Mouse (Mus musculus) cerebellum, postnatal 4 days (tissue): Measurements from ENCODE around the gene Aco2.
"Not testable (repeated sequence)": the region's sequence is repeated elsewhere in the genome, so short reads cannot be mapped to it uniquely, and the experiment has no call there.

ENCODE experiments used
- DNase-seq, 2 experiments: peaks; one replicate each; pipeline ENCODE4 v3.0.0; 2022; ENCODE audit warnings: low spot score in 2 of 2, mixed read lengths in 1 of 2

Gene Aco2

DNA sequence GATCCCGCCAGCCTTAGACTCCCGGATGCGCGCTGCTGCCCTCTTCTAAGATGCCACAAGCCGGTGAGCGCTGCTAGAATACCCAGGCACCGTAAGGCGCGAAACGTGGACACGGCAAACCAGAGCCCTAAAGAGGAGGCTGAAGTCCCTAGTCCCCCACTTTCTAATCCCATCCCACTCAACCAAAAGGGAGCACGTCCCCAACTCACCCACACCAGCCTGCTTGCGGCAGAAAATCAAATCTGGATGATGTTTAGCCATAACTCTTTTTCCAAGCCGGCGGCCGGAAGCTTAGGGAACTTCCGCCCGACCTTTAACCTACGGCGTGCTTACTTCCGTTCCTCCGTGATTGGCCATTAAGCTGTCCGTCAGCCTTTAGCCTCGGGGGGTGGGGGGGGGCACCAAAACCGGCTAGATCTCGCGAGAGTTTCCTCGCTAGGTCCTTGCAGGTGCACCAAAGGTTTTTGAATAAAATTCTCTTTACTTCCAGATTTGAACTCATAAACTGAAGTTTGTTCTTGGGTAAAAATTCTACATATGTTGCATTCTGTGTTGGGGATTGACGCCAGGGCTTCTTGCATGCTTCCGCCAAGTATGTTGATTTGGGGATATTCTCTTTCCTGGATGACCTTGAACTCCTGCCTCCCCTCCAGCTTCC lies 376 bp upstream of the Aco2 start, which contains the start of gene Phf5a:
TSS of gene Phf5a (minus strand) at position 308 of the 658 bp plus-strand sequence.
- peak; percentile 54 to 78 for DNase-seq

DNA sequence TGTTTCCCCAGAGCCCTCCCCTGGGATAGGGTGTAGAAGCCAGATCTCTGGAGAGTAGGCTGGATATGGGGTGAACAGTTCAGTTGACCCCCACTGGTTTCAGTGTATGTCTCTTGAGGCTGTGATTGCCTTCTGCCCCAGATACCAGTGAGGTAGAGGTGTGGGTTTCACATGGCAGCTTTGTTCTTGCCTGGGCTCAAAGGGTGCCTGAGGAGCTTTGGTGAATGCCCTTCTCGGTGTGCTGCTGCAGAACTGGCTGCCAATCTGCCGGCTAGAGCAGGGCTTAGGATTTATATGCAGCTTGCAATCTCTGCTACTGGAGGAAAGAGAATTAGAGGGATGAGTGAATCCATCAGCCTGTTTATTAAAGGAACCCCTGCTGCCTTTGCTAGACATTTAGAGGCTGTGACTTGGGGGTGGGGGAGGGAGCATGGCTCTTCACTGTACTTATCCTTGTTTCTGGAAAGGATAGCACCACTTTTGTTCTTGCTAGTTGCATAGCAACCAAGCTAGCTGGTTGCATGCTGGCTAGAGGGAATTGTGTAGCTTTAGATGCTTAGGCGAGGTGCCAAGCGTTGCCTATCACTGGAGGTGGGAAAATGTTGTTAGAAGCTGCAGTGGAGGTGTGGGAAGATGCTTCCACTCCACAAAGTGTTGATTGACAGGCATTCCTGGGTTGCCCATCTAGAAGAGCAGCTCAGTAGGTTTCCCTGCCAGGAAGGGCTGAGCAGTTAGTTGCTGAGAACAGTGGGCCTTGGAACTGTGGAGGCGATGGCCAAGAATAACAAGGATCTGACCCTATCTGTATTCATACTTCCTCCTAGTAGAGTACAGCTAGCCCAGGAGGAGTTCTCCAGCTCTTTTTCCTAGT lies 7.7 kb downstream of the Aco2 start:
- peak in 1 of 2 experiments; percentile 30 for DNase-seq

DNA sequence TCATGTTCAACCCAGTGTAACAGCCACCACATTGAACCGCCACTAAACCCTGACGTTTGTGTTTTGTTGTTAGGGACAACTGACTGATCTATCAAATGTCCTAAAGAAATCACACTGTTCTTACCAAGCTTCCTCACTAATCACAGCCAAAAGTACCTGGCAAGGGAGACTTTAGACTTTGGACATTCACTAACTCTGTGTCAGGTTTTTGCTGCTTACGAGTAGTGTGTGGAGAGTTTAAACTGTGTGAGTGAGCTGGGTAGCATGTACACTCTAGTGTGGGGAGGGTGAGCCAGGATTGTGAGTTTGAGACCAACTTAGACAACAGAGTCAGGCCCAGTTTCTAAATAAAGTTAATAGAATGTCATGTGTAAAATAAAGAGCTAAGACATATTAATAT lies 10.2 kb downstream of the Aco2 start:
- DNase-seq = no peak

- DNase-seq = no peak
These were observed 13.4 kb downstream of the Aco2 start for GRCm38 (mm10) chr15:81885418-81885934.

GRCm38 (mm10) chr15:81886795-81887550 lies 14.9 kb downstream of the Aco2 start:
- DNase-seq = no peak

- no peak for DNase-seq
These were observed 17.1 kb downstream of the Aco2 start for GRCm38 (mm10) chr15:81889175-81889574.

DNA sequence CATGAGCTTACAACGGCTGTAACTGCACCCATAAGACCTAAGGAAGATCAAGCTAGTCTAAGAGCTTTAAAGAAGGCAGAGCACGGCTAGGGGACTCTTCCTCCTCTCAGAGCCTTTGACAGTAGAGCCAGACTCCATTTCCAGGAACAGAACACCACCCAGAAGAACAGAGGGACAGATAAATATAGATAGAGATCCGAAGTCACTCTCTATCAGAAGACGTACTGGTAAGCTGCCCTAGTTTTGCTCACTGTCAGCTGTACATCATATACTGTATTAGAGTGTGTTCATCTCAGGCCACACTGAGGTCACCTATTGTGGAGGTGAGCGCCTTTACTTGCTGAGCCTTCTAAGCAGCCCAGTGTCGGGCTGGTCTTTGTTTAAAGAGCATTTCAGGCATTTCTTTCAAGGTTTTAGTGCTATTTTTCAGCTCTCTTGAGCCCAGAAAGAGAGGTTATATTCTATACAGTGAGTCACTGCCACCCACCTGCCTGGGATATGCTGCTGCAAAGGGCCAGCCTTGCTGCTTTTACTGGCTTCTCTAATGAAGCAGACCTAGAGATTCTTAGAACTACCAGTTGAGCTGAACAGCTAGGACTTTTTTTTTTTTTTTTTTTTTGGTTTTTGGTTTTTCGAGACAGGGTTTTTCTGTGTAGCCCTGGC lies 19.2 kb downstream of the Aco2 start:
- DNase-seq = no peak

DNA sequence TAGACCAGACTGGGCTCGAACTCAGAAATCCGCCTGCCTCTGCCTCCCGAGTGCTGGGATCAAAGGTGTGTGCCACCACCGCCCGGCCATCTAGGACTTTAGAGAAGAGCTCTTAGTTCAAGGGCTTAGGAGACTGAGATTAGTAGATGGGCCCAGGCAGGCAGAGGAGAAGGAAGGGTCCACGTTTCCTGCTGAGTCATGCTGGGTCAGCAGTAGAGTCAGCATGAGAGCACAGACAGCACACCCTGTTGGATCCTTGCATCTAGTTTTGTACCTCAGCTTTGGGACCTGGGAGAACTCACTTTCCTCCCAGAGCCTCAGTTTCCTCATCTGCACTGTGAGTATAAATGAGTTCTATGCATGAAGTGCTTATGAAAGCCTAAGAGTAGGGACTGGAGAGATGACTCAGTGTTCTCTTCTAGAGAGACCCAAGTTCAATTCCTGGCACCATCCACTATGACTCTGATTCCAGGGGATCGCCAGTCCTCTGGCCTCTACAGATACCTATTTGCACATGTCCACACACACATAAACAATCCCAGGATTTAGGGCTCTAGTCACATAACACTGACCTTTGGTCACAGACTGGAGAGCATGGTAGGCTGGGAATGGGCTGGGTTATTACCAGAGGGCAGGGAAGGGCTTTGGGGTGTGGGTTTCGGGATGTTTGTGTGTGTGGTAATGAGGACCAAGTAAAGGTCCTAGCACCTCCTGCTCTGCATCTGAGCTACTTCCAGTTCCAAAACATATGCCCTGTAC lies 19.9 kb downstream of the Aco2 start:
- DNase-seq = no peak

GRCm38 (mm10) chr15:81894002-81894401 lies 21.9 kb downstream of the Aco2 start:
- DNase-seq = no peak

- no peak for DNase-seq
These were observed 24.3 kb downstream of the Aco2 start for GRCm38 (mm10) chr15:81896407-81896806.

DNA sequence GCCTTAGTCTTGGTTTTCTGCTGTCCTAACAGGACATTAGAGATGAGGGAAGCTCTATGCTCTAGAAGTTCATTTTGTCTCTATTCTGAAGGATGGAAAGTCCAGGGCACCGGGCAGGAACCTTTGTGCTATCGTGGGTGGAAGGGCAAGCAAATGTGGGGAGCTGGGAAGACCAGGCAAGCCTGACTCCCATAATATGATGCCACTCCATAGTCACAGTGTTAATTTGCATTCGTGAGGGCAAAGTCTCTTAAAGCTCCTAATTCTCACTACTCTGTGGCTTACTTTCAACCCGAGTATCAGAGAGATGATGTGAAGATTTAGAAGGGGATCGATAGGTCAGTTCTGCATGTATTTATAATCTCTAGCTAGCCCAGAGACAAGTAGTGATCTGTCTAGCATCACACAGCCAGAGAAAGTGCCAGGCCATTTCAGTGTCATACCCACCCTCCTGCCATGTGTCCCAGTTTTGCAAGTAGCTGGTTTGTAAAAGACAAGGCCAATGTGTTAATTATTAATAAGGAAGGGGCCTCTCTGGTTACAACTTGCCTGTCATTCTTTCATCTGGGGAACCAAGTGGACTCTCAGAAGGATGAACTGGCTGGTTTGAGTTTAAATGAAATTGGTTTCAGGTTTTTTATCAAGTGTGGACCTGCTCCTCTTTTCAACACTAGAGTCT lies 25.6 kb downstream of the Aco2 start:
- no peak for DNase-seq

DNA sequence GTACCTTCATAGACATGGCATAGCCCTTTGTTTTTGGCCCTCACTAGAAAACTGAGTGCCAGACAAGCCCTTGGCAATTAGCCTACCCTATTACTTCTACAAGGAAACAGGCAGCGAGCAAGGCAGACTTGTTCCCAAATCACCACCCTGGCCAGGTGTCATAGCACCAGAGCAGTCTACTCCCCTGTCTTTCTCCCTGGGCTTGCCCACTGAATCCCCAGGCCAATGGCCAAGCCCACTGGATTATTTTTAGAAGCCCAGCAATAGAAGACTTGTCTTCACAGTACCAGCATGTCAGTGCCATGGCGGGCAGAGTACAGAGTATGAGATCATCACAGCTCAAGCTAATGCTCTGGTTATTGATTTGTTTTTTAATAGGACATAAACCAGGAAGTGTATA lies 26.6 kb downstream of the Aco2 start:
- no peak for DNase-seq

DNA sequence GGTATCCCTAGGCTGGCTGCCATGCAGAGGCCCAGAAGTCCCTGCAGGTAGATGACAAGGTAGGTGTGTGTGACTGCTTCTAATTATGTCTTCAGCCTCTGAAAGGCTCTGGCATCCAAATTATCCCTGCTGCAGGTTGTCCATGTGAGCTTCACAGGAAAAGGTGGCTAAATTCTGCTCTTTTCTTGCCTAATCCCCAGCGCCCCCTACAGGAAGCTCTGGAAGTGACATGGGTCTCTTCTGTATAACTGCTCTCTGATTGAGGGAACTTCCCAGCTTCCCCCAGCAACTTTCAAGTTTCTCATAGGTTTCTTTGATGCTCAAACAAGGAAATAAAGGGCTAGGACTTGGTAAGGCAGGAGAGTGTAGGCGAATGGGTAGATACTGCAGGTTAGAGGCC lies 32.8 kb downstream of the Aco2 start:
- peak; percentile 64 to 84 for DNase-seq

DNA sequence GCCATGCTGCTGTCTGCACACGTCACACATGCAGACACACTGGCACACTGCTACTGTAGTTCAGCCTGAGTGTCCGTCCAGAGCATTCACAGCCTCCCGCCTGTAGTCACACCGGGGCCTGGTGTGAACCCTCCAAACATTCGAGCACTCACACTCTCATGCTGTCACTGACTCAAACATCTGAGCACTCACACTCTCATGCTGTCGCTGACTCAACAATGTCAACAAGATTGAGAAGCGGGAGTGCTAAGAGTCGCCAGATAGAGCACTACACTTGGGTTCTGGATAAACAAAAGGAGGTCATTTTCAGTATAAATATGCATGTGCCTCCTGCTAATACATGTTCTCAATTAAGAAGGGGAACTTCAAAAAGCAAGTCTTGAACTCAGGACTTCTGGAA lies 35.8 kb downstream of the Aco2 start:
- DNase-seq = no peak

- DNase-seq = not testable (repeated sequence)
These were observed 36.7 kb downstream of the Aco2 start for GRCm38 (mm10) chr15:81908767-81909166.

DNA sequence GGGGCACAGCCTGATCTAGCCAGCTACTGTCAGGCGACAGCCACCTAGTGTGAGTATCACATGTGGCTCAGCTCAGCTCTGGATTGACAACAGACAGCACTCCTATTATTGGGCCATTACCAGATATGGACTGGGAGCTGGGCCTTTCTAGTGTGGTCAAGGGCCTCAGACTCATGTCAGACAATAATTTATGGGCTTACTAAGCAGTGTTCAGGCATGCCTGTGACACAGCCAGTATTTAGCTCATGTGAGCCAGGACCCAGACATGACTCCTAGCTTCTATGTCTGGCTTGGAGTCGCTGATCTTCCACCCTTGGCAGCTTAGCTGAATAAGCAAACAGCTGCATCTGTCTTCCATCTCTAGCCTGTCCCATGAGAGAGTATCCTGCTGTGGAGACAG lies 40.4 kb downstream of the Aco2 start:
- no peak for DNase-seq

GRCm38 (mm10) chr15:81914668-81915067 lies 42.6 kb downstream of the Aco2 start:
- no peak for DNase-seq

DNA sequence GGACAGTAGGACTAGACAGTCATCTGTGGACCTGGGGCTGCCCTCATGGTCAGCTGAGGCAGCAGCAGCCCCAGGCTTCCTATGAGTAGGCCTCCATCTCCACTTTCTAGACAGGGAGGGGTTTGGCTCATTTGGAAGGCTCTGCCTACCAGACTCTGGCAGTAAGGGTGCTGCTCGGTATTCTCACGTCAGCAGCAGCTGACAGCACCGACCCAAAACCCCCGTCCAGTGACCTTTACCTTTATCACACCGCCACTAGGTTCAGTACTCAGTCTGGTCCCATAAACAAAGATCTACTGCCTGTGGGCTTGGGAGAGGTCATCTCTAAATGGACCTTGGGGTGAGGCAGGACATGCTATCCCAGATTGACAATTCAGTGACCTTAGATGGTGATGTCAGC lies 43.6 kb downstream of the Aco2 start:
- no peak for DNase-seq

GRCm38 (mm10) chr15:81917201-81917600 lies 45.1 kb downstream of the Aco2 start:
- no peak for DNase-seq
